Mouse (Mus musculus) kidney, postnatal 0 days (tissue): ENCODE results near the gene Gm21981. TPM values are rescaled to one million over a fixed set of nuclear protein-coding genes. Genes with fewer than 3 reads are reported as not detected.

Source experiments
- ATAC-seq: fragments of 200-750 bp; cut with Nextera tagmentation; replicated peaks from 2 replicates; pipeline ENCODE4 v1.8.0; 2017; ENCODE audit warnings: low read depth, moderate number of reproducible peaks, moderate TSS enrichment, moderate library complexity; ENCODE audit not compliant: low FRiP score
- DNase-seq: peaks from one replicate; pipeline ENCODE4 v3.0.0-alpha.2; 2016; ENCODE audit warnings: low spot score
- H3K27ac ChIP-seq: fragments of 300-500 bp; sonication (generic); 2 replicates; pipeline ENCODE4 v1.5.1; 2014; ENCODE audit warnings: mild to moderate bottlenecking
- H3K27me3 ChIP-seq: fragments of 300-500 bp; sonication (generic); 2 replicates; pipeline ENCODE4 v1.6.1; 2014; ENCODE audit warnings: low read length, mixed read lengths; ENCODE audit not compliant: insufficient read depth
- H3K36me3 ChIP-seq: fragments of 300-500 bp; sonication (generic); 2 replicates; pipeline ENCODE4 v1.6.1; 2014; ENCODE audit warnings: low read length, mixed read lengths; ENCODE audit not compliant: insufficient read depth
- H3K4me1 ChIP-seq: fragments of 300-500 bp; sonication (generic); replicated peaks from 2 replicates; pipeline ENCODE4 v1.6.1; 2014; ENCODE audit warnings: antibody characterized with exemption, low read length, mixed read lengths; ENCODE audit not compliant: insufficient read depth
- H3K4me2 ChIP-seq: fragments of 300-500 bp; sonication (generic); 2 replicates; pipeline ENCODE4 v1.6.1; 2014; ENCODE audit warnings: mild to moderate bottlenecking, low read length, moderate library complexity, mixed read lengths
- H3K4me3 ChIP-seq: fragments of 300-500 bp; sonication (generic); replicated peaks from 2 replicates; pipeline ENCODE4 v1.5.1; 2014; ENCODE audit warnings: low read depth, low read length
- H3K9ac ChIP-seq: fragments of 300-500 bp; sonication (generic); 2 replicates; pipeline ENCODE4 v1.6.1; 2014; ENCODE audit warnings: low read depth, low read length
- H3K9me3 ChIP-seq: fragments of 300-500 bp; sonication (generic); replicated peaks from 2 replicates; pipeline ENCODE4 v1.6.1; 2016; ENCODE audit warnings: low read length, inconsistent platforms, mixed read lengths
- CTCF ChIP-seq: IDR thresholded peaks from 2 replicates; pipeline ENCODE4 v1.5.1; 2016; ENCODE audit warnings: antibody characterized with exemption, low read depth, mild to moderate bottlenecking, moderate library complexity
- WGBS: fragments of 180-500 bp; shearing (Covaris S2); extraction: QIAGEN DNeasy Blood & Tissue Kit; methylation state at CpG from one replicate; pipeline ENCODE4 v1.1.7; 2014; 5-methylcytosine and 5-hydroxymethylcytosine counted together
- polyA plus RNA-seq: library from polyadenylated mRNA; unstranded; fragments of >200 nt; fragmentation: Nextera tagmentation; extraction: Ambion mirVana; gene quantifications from 2 replicates; pipeline ENCODE4 v1.2.1, GENCODE M21; 2015

Gm21981 gene
- polyA plus RNA-seq, 1 experiment from 2014 or later = 0.25 TPM

DNA sequence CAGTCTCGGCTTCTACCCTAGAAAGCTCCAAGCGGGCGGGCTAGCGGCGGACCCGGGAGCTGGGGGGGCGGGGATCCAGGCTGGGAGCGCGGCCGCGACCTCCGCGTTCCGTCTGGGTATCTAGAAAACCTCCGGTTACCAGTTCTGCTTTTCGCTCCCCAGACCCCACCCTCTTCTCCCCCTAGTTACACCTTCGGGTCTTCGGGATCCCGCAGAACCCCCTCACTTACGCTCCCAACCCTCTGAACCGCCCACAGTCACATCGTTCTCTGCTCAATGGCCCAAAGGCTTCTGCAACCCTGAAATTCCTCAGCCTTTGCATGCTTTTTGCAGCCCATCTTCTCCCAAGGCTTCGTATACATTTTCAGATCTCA lies 1.1 kb upstream of the Gm21981 start:
- H3K27ac ChIP-seq = peak overlapping the region; percentile 61; the same call in 1 of the 2 replicates
- no peak for TF ChIP-seq CTCF
- peak; percentile 56 for DNase-seq
- H3K4me3 ChIP-seq = peak overlapping the region; percentile 87
- H3K4me2 ChIP-seq = peak overlapping the region; percentile 75
- peaks cover 5% of the 10 kb centered on the region; the same call in 1 of the 2 replicates for H3K36me3 ChIP-seq
- peaks cover 5% of the 10 kb centered on the region; the same call in 1 of the 2 replicates for H3K4me1 ChIP-seq
- 2% methylated on average over 16 of the region's 23 CpGs for WGBS
- ATAC-seq = 0 out of 2 replicates have a peak, but pooled peaks have one; percentile 0
- peak overlapping the region; percentile 84 for H3K9ac ChIP-seq
- no peaks in the 10 kb centered on the region for H3K27me3 ChIP-seq
- H3K9me3 ChIP-seq = no peaks in the 10 kb centered on the region

GRCm38 (mm10) chr17:47694503-47695336 lies 465 bp upstream of the Gm21981 start, which contains the start of gene Prickle4:
Gene Prickle4 (minus strand): TSS chr17:47694736.
- peak; percentile 94 for ATAC-seq
- H3K27ac ChIP-seq = peak within 1 kb of the TSS; percentile 74
- peaks cover 5% of the 10 kb centered on the region; the same call in 1 of the 2 replicates for H3K4me1 ChIP-seq
- H3K27me3 ChIP-seq = no peaks in the 10 kb centered on the region
- no peaks in the 10 kb centered on the region for H3K9me3 ChIP-seq
- H3K36me3 ChIP-seq = peaks cover 4% of the 10 kb centered on the region; the same call in 1 of the 2 replicates
- under 1% methylated on average over 82 of the region's 82 CpGs for WGBS
- peak within 1 kb of the TSS; percentile 87 for H3K4me3 ChIP-seq
- peak within 1 kb of the TSS; percentile 84 for H3K9ac ChIP-seq
- peak; percentile 85 for TF ChIP-seq CTCF
- H3K4me2 ChIP-seq = peak within 1 kb of the TSS; percentile 75
- DNase-seq = peak; percentile 97

DNA sequence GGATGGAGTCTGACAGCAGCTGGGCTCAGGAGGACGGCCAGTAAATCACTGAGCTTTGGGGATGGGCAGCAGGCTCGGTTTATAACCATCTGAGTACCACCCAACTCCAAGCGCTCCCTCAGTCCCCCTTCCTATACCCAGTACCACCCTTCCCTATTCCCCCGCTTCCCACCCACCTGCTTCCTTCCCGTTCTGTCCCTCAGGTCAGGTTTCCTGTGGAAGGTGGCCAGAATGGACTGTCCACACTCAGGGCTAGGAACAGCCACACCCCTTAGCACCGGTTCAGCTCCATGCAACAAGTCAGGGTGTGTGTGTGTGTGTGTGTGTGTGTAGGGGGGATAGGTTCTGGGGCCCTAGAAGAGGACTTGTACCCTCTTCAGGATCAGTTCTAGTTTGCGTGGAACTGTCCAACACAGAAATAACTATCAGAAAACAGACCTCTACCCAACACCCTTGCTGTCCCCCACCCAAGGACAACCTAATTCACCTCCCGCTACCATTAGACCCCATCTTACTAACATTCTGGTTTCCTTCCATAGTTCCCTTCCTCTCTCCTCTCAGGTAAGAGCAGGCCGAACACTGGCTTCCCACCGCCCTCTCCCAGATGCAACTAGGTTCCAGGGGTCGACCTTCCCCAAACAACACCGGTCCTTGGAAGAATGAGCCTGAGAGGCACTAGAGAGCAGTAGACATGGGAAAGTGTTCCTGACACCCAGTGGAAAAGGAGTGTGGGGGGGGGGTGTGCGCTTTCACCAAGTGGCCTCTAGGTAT lies 399 bp downstream of the Gm21981 start:
- Histone ChIP-seq H3K27ac (no peak overlapping the region), H3K4me1 (peaks cover 8% of the 10 kb centered on the region; the same call in 1 of the 2 replicates), H3K9ac (peak overlapping the region; percentile 84), H3K4me3 (peak overlapping the region; percentile 87), H3K27me3 (no peaks in the 10 kb centered on the region), H3K9me3 (no peaks in the 10 kb centered on the region), H3K36me3 (no peaks in the 10 kb centered on the region), H3K4me2 (peak overlapping the region; percentile 75)
- TF ChIP-seq CTCF = no peak
- DNase-seq (no peak), ATAC-seq (no peak)
- WGBS = 27% methylated on average over 13 of the region's 13 CpGs

DNA sequence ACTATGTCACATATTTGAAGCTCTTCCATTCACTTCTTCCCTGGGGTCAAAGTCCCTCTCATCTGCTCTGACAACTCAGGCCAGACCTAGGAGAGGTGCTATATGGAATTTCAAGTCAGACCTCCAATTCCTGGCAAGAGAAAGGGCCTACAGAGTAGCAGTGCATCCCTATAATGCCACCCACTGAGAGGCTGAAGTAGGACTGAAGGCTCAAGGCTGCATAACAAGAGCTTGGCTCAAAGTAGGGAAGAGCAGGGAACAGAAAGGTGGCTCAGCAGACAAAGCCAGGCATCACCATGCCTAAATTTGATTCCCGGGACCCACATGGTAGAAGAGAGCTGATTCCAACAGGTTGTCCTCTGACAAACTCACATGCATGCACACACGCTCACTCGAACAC lies 2.6 kb downstream of the Gm21981 start:
- H3K4me1 ChIP-seq = peaks cover 13% of the 10 kb centered on the region; the same call in 1 of the 2 replicates
- ATAC-seq = no peak
- no peaks in the 10 kb centered on the region for H3K36me3 ChIP-seq
- no peak overlapping the region for H3K4me3 ChIP-seq
- no peak for TF ChIP-seq CTCF
- 96% methylated on average over 3 of the region's 3 CpGs for WGBS
- H3K9ac ChIP-seq = no peak overlapping the region
- DNase-seq = no peak
- H3K27me3 ChIP-seq = no peaks in the 10 kb centered on the region
- H3K4me2 ChIP-seq = no peak overlapping the region
- no peaks in the 10 kb centered on the region for H3K9me3 ChIP-seq
- H3K27ac ChIP-seq = no peak overlapping the region

DNA sequence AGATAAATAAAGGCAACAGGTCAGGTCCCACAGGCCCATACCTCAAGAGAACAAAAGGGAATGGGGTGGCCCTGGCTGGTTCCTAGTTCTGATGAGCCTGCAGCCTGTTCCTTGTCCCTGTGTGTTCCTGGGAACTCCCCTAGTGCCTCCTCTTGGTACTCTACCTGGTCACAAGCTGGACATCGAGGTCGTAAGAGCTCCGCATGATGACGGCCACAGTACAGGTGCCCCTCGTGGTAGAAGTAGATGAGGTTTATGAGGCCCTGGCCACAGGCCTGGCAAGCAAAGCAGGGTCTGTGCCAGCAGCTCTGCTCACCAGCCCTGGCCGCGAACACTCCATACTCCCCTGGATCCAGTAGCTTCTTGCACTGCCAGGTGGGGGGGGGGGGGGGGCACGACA lies 4.4 kb downstream of the Gm21981 start:
- 84% methylated on average over 8 of the region's 8 CpGs for WGBS
- no peak for DNase-seq
- no peak overlapping the region for H3K4me2 ChIP-seq
- H3K4me3 ChIP-seq = no peak overlapping the region
- H3K9ac ChIP-seq = no peak overlapping the region
- H3K4me1 ChIP-seq = peaks cover 9% of the 10 kb centered on the region; the same call in 1 of the 2 replicates
- no peak for ATAC-seq
- no peak overlapping the region for H3K27ac ChIP-seq
- 0 out of 2 replicates have a peak, but pooled peaks cover 12% of the 10 kb centered on the region for H3K36me3 ChIP-seq
- no peaks in the 10 kb centered on the region for H3K9me3 ChIP-seq
- TF ChIP-seq CTCF = no peak
- H3K27me3 ChIP-seq = no peaks in the 10 kb centered on the region
